Mouse (Mus musculus): ENCODE data around the gene Mylk2. TPM values are rescaled to one million over a fixed set of nuclear protein-coding genes. Genes with fewer than 3 reads are reported as not detected.

Gene Mylk2
- polyA plus RNA-seq, 1 experiment from 2014 or later: not detected

- no peak for ATAC-seq (ENCODE audit: insufficient number of reproducible peaks, insufficient read depth, low FRiP score, low TSS enrichment, low read depth)
- peaks cover 32% of the 10 kb centered on the region for H3K4me1 ChIP-seq (replicated peaks)
- no peak overlapping the region for H3K9ac ChIP-seq (replicated peaks)
- H3K27me3 ChIP-seq: peaks cover 84% of the 10 kb centered on the region
- no peaks in the 10 kb centered on the region for H3K9me3 ChIP-seq
- H3K36me3 ChIP-seq: no peaks in the 10 kb centered on the region
- H3K4me2 ChIP-seq: no peak overlapping the region
- no peak overlapping the region for H3K4me3 ChIP-seq (replicated peaks)
- WGBS: 51% methylated on average over 9 of the region's 9 CpGs
- H3K27ac ChIP-seq: no peak overlapping the region
Observed at GRCm38 (mm10) chr2:152944013-152944412, 32.9 kb downstream of the Mylk2 start.

- 48% methylated on average over 7 of the region's 7 CpGs for WGBS
- no peak overlapping the region for H3K4me2 ChIP-seq
- no peak overlapping the region for H3K9ac ChIP-seq (replicated peaks)
- no peaks in the 10 kb centered on the region for H3K36me3 ChIP-seq
- H3K9me3 ChIP-seq: no peaks in the 10 kb centered on the region
- H3K27me3 ChIP-seq: peaks cover 87% of the 10 kb centered on the region
- no peak overlapping the region for H3K4me3 ChIP-seq (replicated peaks)
- no peak for ATAC-seq (ENCODE audit: insufficient number of reproducible peaks, insufficient read depth, low FRiP score, low TSS enrichment, low read depth)
- H3K4me1 ChIP-seq (replicated peaks): peaks cover 37% of the 10 kb centered on the region
- no peak overlapping the region for H3K27ac ChIP-seq
Observed at GRCm38 (mm10) chr2:152947098-152947497, 35.9 kb downstream of the Mylk2 start.

DNA sequence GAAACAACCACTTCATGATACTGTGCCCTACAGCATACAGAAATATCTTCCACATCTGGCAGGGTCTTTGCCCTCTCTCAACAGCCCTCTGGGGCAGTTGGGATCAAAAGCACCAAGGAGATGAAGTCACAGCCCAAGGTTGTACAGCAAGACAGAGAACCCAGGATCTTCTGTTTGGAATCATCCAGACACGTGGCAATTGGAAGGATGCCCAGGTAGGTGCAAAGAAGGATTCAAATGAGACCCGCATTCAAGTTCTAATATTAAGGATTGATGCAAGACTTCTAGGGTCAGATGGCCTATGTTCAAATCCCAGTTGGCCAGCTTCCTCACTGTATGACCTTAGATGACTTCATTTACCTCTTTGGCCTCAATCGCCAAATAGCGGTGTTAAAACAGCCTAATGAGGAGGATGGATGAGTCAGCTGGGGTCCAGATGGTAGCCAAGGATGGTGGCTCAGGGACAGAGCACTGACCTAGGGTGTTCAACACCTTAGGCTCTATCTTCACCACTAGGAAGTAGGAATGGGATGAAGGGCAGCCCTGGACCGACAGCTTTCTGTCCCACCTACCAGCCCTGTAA lies 37.4 kb downstream of the Mylk2 start:
- Histone ChIP-seq H3K9ac (replicated peaks) (no peak overlapping the region), H3K9me3 (no peaks in the 10 kb centered on the region), H3K27me3 (peaks cover 81% of the 10 kb centered on the region), H3K27ac (no peak overlapping the region), H3K4me3 (replicated peaks) (no peak overlapping the region), H3K36me3 (no peaks in the 10 kb centered on the region), H3K4me1 (replicated peaks) (peaks cover 26% of the 10 kb centered on the region), H3K4me2 (no peak overlapping the region)
- 82% methylated on average over 5 of the region's 5 CpGs for WGBS
- no peak for ATAC-seq (ENCODE audit: insufficient number of reproducible peaks, insufficient read depth, low FRiP score, low TSS enrichment, low read depth)

GRCm38 (mm10) chr2:152950358-152951064 lies 39.4 kb downstream of the Mylk2 start:
- Histone ChIP-seq H3K27ac (no peak overlapping the region), H3K4me2 (peak overlapping the region; percentile 96), H3K36me3 (no peaks in the 10 kb centered on the region), H3K4me1 (replicated peaks) (peaks cover 24% of the 10 kb centered on the region), H3K9me3 (no peaks in the 10 kb centered on the region), H3K27me3 (peaks cover 71% of the 10 kb centered on the region), H3K9ac (replicated peaks) (no peak overlapping the region), H3K4me3 (replicated peaks) (peak overlapping the region; percentile 71)
- no peak for ATAC-seq (ENCODE audit: insufficient number of reproducible peaks, insufficient read depth, low FRiP score, low TSS enrichment, low read depth)
- whole genome bisulfite sequencing: 40% methylated on average over 11 of the region's 11 CpGs

GRCm38 (mm10) chr2:152951065-152951849 lies 40.1 kb downstream of the Mylk2 start, which contains the start of gene Dusp15:
Dusp15 (minus strand) TSS chr2:152951698.
- peak within 1 kb of the TSS; percentile 79 for H3K9ac ChIP-seq (replicated peaks)
- peaks cover 24% of the 10 kb centered on the region for H3K4me1 ChIP-seq (replicated peaks)
- ATAC-seq (ENCODE audit: insufficient number of reproducible peaks, insufficient read depth, low FRiP score, low TSS enrichment, low read depth): no peak
- peak within 1 kb of the TSS; percentile 96 for H3K4me2 ChIP-seq
- peak within 1 kb of the TSS; percentile 71 for H3K4me3 ChIP-seq (replicated peaks)
- H3K9me3 ChIP-seq: no peaks in the 10 kb centered on the region
- no peak within 1 kb of the TSS for H3K27ac ChIP-seq
- H3K36me3 ChIP-seq: no peaks in the 10 kb centered on the region
- under 1% methylated on average over 51 of the region's 54 CpGs for WGBS
- peaks cover 69% of the 10 kb centered on the region for H3K27me3 ChIP-seq

DNA sequence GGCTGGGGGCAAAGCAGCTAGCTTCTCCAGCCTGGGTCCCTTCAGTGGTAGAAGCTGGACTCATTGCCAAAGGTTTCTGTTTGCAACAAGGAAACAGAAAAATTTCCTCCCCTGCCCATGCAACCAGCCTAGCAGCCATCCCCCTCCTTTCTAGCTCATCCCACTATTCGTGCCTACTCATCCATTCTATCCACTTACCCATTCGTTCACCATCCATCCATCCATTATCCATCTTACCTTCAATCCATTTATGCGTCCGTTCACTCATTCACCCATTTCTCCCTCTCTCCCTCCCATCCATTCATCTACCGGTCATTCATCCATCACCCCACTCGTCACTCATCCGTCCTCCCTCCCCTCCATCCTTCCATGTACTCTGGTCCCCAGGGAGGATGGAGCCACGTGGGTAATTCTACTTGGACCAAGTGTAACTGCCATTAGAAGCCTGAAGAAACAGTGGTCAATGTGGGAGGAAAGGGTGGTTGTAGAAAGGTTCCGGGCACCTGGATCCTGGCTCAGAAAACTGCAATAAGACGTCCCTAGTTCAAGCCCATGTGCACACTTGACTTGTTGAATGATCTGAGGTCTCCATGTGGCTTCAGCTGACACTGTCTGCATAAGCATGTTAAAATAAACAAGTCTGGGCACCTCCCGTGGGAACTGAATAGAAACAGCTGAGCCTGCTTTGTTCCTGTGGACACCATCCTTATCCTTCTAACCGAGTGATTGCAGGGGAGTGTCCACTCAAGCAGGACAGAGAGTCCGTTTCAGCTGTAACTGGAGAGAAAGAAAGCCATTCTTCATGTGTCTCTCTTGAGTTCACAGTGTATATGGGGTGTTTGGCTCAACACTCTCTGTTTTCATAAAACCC lies 40.9 kb downstream of the Mylk2 start:
- Histone ChIP-seq H3K9ac (replicated peaks) (peak overlapping the region; percentile 79), H3K27ac (no peak overlapping the region), H3K9me3 (no peaks in the 10 kb centered on the region), H3K4me3 (replicated peaks) (peak overlapping the region; percentile 71), H3K27me3 (peaks cover 67% of the 10 kb centered on the region), H3K4me2 (peak overlapping the region; percentile 96), H3K4me1 (replicated peaks) (peaks cover 20% of the 10 kb centered on the region), H3K36me3 (no peaks in the 10 kb centered on the region)
- 25% methylated on average over 13 of the region's 13 CpGs for WGBS
- ATAC-seq (ENCODE audit: insufficient number of reproducible peaks, insufficient read depth, low FRiP score, low TSS enrichment, low read depth): no peak

GRCm38 (mm10) chr2:152958116-152958515 lies 47.0 kb downstream of the Mylk2 start:
- 83% methylated on average over 3 of the region's 3 CpGs for WGBS
- Histone ChIP-seq H3K36me3 (no peaks in the 10 kb centered on the region), H3K4me1 (replicated peaks) (0 out of 2 replicates have a peak, but pooled peaks cover 2% of the 10 kb centered on the region), H3K9ac (replicated peaks) (no peak overlapping the region), H3K9me3 (no peaks in the 10 kb centered on the region), H3K27me3 (peaks cover 25% of the 10 kb centered on the region), H3K4me2 (no peak overlapping the region), H3K27ac (no peak overlapping the region), H3K4me3 (replicated peaks) (no peak overlapping the region)
- no peak for ATAC-seq (ENCODE audit: insufficient number of reproducible peaks, insufficient read depth, low FRiP score, low TSS enrichment, low read depth)

DNA sequence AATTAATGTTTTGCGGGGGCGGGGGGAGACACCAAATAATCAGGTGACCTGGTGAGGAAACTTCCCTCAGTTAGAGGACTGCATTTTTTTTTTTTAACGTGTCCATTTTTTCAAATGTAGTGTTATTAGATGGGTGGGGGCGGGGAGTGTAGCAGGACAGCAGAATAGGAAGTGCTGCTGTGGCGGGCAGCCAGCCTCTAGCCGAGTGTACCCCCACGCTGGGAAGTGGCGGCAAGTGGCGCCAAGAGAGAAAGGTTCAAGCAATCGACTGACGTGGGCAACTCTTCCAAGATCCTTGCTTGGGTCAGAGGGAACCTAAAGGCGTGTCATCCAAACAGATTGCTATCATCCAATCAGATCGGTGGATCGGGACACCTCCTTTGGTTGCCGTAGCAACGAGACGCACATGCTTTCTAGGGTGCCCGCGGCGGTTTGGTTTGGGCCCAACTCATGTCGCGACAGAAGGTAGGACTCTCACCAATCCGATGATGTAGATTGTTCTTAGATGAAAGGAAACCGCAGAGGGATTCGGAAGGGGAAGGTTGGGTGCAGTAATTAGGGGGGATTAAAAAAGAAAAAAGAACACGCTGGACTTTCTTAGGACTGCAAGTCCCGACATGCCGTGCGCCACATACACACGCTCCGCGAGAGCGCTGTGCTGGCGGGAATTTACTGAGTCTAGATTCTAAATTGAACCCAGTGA lies 51.1 kb downstream of the Mylk2 start, which contains the start of gene Ttll9:
Gene Ttll9, plus strand, starts transcription at position 395 of the 703 bp plus-strand sequence.
- 2% methylated on average over 34 of the region's 34 CpGs for WGBS
- peak within 1 kb of the TSS; percentile 65 for H3K4me2 ChIP-seq
- 0 out of 2 replicates have a peak, but pooled peaks cover 2% of the 10 kb centered on the region for H3K4me1 ChIP-seq (replicated peaks)
- no peaks in the 10 kb centered on the region for H3K9me3 ChIP-seq
- no peaks in the 10 kb centered on the region for H3K36me3 ChIP-seq
- peak within 1 kb of the TSS; percentile 63 for H3K9ac ChIP-seq (replicated peaks)
- peaks cover 7% of the 10 kb centered on the region for H3K27me3 ChIP-seq
- peak; percentile 87; the same call in 1 of the 2 replicates for ATAC-seq (ENCODE audit: insufficient number of reproducible peaks, insufficient read depth, low FRiP score, low TSS enrichment, low read depth)
- H3K27ac ChIP-seq: no peak within 1 kb of the TSS
- peak within 1 kb of the TSS; percentile 41 for H3K4me3 ChIP-seq (replicated peaks)

- no peak overlapping the region for H3K4me2 ChIP-seq
- no peak overlapping the region for H3K4me3 ChIP-seq (replicated peaks)
- ATAC-seq (ENCODE audit: insufficient number of reproducible peaks, insufficient read depth, low FRiP score, low TSS enrichment, low read depth): no peak
- no peaks in the 10 kb centered on the region for H3K27me3 ChIP-seq
- H3K4me1 ChIP-seq (replicated peaks): 0 out of 2 replicates have a peak, but pooled peaks cover 2% of the 10 kb centered on the region
- WGBS: 72% methylated on average over 4 of the region's 4 CpGs
- no peak overlapping the region for H3K9ac ChIP-seq (replicated peaks)
- H3K27ac ChIP-seq: no peak overlapping the region
- H3K9me3 ChIP-seq: no peaks in the 10 kb centered on the region
- H3K36me3 ChIP-seq: no peaks in the 10 kb centered on the region
Observed at GRCm38 (mm10) chr2:152965555-152965954, 54.4 kb downstream of the Mylk2 start.

Measured in limb, embryonic 12.5 days (tissue).